Mouse (Mus musculus) left cerebral cortex, adult 8-10 months (tissue): ENCODE measurements around the gene Apbb2. TPM values are rescaled to one million over a fixed set of nuclear protein-coding genes. Genes with fewer than 3 reads are reported as not detected.

Source experiments
- total RNA-seq, 4 experiments: library from RNA; stranded (reverse); gene quantifications; 2 replicates each; pipeline ENCODE4 v1.2.4; 2022

Apbb2 gene
- total RNA-seq, 4 experiments from 2014 or later: 59.4 to 65.7 (median 61.0) TPM

Other genes with a start within 250 kb of the Apbb2 start
- 100 to 1,000 TPM; 868 to 902 (median 877) TPM for gene Uchl1, start 57.3 kb upstream of the Apbb2 start, total RNA-seq
- gene Limch1, start 127.0 kb upstream of the Apbb2 start, total RNA-seq: 100 to 1,000 TPM; 110 to 123 (median 118) TPM